9 mouse cellular contexts compared by ENCODE assay signal in the genomic region with DNA sequence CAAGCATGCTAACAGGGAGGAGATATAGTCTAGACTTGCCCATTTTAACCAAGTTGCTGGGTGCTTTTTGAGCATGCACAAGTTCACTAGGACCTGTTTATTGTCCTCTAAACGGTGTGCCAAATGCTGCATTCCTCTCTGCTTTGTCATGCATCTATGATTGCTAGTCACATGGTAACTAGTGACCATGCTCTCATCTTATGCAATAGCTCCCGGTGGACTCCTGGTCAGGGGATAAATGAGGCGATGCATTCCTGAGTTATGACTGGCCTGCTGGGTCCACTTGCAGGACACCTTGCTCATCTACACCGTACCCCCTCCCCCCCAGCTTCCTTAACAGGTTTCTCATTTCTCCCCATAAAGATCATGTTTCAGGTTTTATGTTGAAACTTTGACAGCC.
DNase-seq lines count a peak whose midpoint lies in the region; ATAC-seq and TF ChIP-seq lines count a peak whose summit lies in the region.
"Had no signal": no experiment of that assay in that cellular context is flagged by ENCODE, and none has a peak within 500 bp of the region (broad histone marks: within the 10 kb centered on the region; RNA-seq: fewer than 3 reads in every experiment).

No protein-coding gene starts in this region.

- no peak overlapping the region for H3K27ac ChIP-seq in liver, postnatal 0 days (ENCODE audit: low read depth)
- no peak overlapping the region for H3K27ac ChIP-seq in hindbrain, embryonic 11.5 days (ENCODE audit: low read depth, low read length)

- peak; percentile 81 for TF ChIP-seq EP300 in liver, postnatal 0 days (IDR thresholded peaks at IDR 0.05; ENCODE audit: low read depth)

- 45% methylated on average over 4 of the region's 4 CpGs for WGBS in liver, postnatal 0 days (ENCODE audit: insufficient replicate concordance)
- 65% methylated on average over 4 of the region's 4 CpGs for WGBS in hindbrain, embryonic 11.5 days

- intact Hi-C loops in heart, postnatal 14 days (cut with DNase I): no loop called here

- H3K4me2 ChIP-seq in liver, postnatal 0 days (ENCODE audit: low read depth, low read length): no peak overlapping the region
- no peak overlapping the region for H3K4me2 ChIP-seq in hindbrain, embryonic 11.5 days (replicated peaks; ENCODE audit: low read depth, low read length)

- H3K4me3 ChIP-seq in liver, postnatal 0 days (ENCODE audit: low read depth, low read length): no peak overlapping the region
- no peak overlapping the region for H3K4me3 ChIP-seq in hindbrain, embryonic 11.5 days (ENCODE audit: low read depth, low read length)
- H3K4me3 ChIP-seq: megakaryocyte, embryonic 14.5 days had no signal

- ATAC-seq in liver, postnatal 0 days: peak; percentile 98
- no peak for ATAC-seq in hindbrain, embryonic 11.5 days (ENCODE audit: low FRiP score)

- TF ChIP-seq CTCF in liver, postnatal 0 days (IDR thresholded peaks at IDR 0.05; ENCODE audit: low read depth): no peak

- H3K27me3 ChIP-seq in liver, postnatal 0 days (ENCODE audit: insufficient read depth, low read length): no peaks in the 10 kb centered on the region
- no peaks in the 10 kb centered on the region for H3K27me3 ChIP-seq in hindbrain, embryonic 11.5 days (ENCODE audit: control insufficient read depth, insufficient read depth, low read length)

- DNase-seq in embryo, embryonic 10 days (ENCODE audit: low spot score): peak; percentile 16
- DNase-seq in embryo, embryonic 9.5 days (ENCODE audit: extremely low spot score): no peak
- peak; percentile 9 for DNase-seq in R1 (ENCODE audit: low read depth, low spot score)
- DNase-seq in heart, postnatal 14 days: peak; percentile 4 to 9
- DNase-seq in liver, postnatal 0 days: peak; percentile 41
- DNase-seq in layer of hippocampus, postnatal 14 days (ENCODE audit: low spot score in 2 of 2): no peak
- no peak for DNase-seq in hindbrain, embryonic 11.5 days (ENCODE audit: low spot score)
- DNase-seq in frontal cortex, postnatal 25 days (ENCODE audit: low spot score in 2 of 2): no peak

- H3K9me3 ChIP-seq in liver, postnatal 0 days (ENCODE audit: low read length): no peaks in the 10 kb centered on the region
- H3K9me3 ChIP-seq in hindbrain, embryonic 11.5 days (ENCODE audit: control insufficient read depth, low read length): no peaks in the 10 kb centered on the region
- H3K9me3 ChIP-seq: megakaryocyte, embryonic 14.5 days had no signal

- 0 out of 2 replicates have a peak, but pooled peaks cover 3% of the 10 kb centered on the region for H3K4me1 ChIP-seq in liver, postnatal 0 days (ENCODE audit: insufficient read depth)
- H3K4me1 ChIP-seq in hindbrain, embryonic 11.5 days (replicated peaks; ENCODE audit: control insufficient read depth, insufficient read depth, low read length): no peaks in the 10 kb centered on the region
- H3K4me1 ChIP-seq: megakaryocyte, embryonic 14.5 days had no signal

- H3K36me3 ChIP-seq in liver, postnatal 0 days (replicated peaks; ENCODE audit: insufficient read depth, low read length): no peaks in the 10 kb centered on the region
- no peaks in the 10 kb centered on the region for H3K36me3 ChIP-seq in hindbrain, embryonic 11.5 days (ENCODE audit: control insufficient read depth, insufficient read depth, low read length)

- no peak overlapping the region for H3K9ac ChIP-seq in liver, postnatal 0 days (replicated peaks)
- H3K9ac ChIP-seq in hindbrain, embryonic 11.5 days (ENCODE audit: low read depth, low read length): no peak overlapping the region

Comparison
In these comparisons a context has a peak if more than half of its experiments do, and no peak if none do; other contexts are left out.
1. DNase-seq: peak in embryo, embryonic 10 days (single experiment), R1 (single experiment), heart, postnatal 14 days (2 of 2) and liver, postnatal 0 days (single experiment); none in embryo, embryonic 9.5 days (single experiment), layer of hippocampus, postnatal 14 days (0 of 2), hindbrain, embryonic 11.5 days (single experiment) and frontal cortex, postnatal 25 days (0 of 2).